Mouse (Mus musculus): ENCODE data around the gene Sdhaf4.

The Sdhaf4 gene

DNA sequence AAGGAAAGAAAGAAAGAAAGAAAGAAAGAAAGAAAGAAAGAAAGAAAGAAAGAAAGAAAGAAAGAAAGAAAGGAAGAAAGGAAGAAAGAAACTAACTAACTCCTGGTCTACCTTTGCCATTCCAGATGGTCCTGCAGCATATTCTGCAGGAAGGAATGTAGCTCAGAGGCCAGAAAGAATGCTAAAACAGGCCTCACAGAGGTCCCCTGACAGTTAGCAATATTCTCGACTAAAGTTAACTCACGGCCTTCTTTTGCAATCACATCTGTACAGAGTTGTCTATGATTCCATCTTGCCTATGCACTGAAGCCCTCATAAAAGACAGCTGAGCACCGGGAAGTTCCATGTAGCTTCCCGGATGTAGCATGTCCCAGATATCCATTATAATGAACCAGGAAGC, 49.9 kb downstream of the Sdhaf4 start:
- DNase-seq (ENCODE audit: low spot score), result no peak

DNA sequence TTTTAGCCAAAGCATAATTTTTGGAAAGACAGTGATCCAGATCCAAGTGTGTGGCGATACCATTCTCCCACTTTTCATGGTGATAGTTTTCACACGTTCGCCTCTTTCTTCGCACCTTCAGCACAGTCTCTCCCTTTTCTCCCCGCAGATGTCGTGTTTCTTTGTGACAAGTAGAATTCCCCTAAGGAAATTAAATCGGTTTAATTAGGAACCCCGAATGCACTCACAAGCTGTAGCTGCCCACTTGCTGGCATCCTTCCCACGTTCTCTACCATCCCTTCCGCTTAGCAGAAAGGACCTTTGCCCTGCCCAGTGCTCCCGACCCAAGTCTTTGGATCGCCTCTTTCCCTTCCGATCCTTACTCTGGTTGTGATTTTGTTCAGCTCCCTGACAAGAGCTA, 51.5 kb downstream of the Sdhaf4 start:
- DNase-seq (ENCODE audit: low spot score), result no peak

DNA sequence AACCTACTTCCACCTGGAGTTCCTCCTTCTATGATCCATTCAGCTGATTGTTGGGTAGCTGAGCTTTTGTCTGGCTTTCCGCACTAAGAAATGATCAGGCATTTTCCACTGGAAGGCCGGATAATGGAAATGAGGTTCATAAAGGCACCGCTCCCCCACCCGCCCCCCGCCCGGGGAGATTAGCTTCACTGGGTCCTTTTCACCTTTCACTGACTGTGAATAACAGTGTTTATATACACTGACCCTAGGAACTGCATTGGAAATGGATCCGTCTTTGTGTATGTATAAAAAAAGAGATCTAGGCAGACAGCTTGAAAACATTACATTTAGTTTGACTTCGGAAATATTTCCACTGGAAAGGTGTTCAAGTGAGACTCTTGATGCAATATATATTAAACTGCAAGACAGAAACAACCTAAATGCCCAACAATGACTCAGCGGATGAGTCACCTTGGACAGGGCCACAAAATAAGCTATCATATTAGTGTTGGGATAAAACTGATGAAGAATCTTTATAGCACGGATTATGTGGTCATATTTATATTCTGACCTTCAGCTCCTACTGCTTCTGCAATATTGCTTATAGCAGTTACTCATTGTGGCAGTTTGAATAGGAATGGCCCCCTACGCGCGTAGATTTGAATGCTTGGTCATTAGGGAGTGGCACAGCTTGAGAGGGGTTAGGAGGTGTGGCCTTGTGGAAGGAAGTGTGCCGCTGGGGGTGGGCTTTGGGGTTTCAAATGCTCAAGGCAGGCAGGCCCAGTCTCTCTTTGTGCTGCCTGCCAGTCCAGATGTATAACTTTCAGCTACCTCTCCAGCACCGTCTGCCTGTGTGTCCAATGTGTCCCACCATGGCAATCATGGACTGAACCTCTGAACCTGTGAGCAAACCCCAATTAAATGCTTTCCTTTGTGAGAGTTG, 56.4 kb downstream of the Sdhaf4 start:
- DNase-seq (ENCODE audit: low spot score), result no peak

DNA sequence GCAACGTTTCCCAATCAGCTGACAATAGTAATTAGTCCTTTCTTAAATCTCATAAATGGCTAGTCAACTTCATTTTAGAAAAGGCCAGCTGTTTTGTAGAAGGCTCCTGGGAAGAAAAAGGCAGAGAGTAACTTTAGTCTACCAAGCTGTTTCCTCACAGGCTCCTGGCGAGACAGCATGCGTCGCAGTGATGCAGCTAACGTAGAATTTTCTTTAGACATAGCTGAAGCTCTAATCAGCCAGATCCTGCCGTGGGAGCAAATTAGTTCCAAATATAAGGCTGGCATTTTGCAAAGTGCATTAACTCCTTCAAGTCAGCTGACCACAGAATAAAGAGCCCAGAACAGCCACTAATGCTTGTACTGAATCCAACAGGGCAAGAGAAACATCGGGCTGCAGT, 57.2 kb downstream of the Sdhaf4 start:
- no peak for DNase-seq (ENCODE audit: low spot score)

Measured in urinary bladder, postnatal 10 days (tissue).